Mouse (Mus musculus) megakaryocyte, embryonic 14.5 days (primary cell): ENCODE measurements at regions not wholly inside any gene's neighbourhood (a gene's known extent, or its start where the extent isn't known, plus 50 kb on each side); places are given as distances from the start of the nearest gene placed in this dataset.

Experiments used
- H3K27me3 ChIP-seq: replicated peaks from 2 replicates; pipeline ENCODE3; 2012; ENCODE audit warnings: inconsistent platforms
- H3K36me3 ChIP-seq: replicated peaks from 2 replicates; pipeline ENCODE3; 2012; ENCODE audit warnings: low read length, inconsistent platforms, mixed read lengths
- H3K4me1 ChIP-seq: 2 replicates; pipeline ENCODE4 v1.6.1; 2012; ENCODE audit warnings: inconsistent platforms
- H3K4me3 ChIP-seq: replicated peaks from 2 replicates; pipeline ENCODE3; 2012; ENCODE audit warnings: moderate library complexity, mild to moderate bottlenecking, inconsistent platforms
- H3K9me3 ChIP-seq: 2 replicates; pipeline ENCODE4 v1.6.1; 2012; ENCODE audit warnings: inconsistent platforms
- FLI1 ChIP-seq: IDR thresholded peaks from 2 replicates; pipeline ENCODE4 v1.6.1; 2012; ENCODE audit warnings: low read length, inconsistent platforms, mixed read lengths
- GATA1 ChIP-seq: IDR thresholded peaks from 3 replicates; pipeline ENCODE4 v1.6.1; 2012; ENCODE audit warnings: mixed read lengths, low read length, inconsistent platforms, borderline replicate concordance

DNA sequence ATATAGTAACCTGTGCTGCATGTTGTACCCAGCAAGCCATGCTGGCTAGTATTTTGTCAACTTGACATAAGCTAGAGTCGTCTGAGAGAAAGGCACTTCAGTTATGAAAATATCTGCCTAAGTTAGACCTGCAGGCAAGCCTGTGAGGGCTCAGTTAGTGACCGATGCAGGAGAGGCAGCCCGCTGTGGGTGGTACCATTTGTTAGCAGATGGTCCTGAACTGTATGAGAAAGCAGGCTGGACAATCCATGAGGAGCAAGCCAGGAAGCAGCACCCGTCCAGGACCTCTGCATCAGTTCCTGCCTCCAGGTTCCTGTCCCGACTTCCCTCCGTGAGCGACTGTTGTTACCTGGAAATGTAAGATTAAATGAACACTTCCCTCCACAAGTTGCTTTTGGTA, 440.9 kb upstream of the Kif2a start:
- Histone ChIP-seq H3K4me1 (peaks cover 12% of the 10 kb centered on the region), H3K9me3 (peaks cover 7% of the 10 kb centered on the region), H3K4me3 (no peak overlapping the region), H3K36me3 (no peaks in the 10 kb centered on the region), H3K27me3 (peaks cover 4% of the 10 kb centered on the region)
- TF ChIP-seq GATA1 (no peak), FLI1 (no peak)

DNA sequence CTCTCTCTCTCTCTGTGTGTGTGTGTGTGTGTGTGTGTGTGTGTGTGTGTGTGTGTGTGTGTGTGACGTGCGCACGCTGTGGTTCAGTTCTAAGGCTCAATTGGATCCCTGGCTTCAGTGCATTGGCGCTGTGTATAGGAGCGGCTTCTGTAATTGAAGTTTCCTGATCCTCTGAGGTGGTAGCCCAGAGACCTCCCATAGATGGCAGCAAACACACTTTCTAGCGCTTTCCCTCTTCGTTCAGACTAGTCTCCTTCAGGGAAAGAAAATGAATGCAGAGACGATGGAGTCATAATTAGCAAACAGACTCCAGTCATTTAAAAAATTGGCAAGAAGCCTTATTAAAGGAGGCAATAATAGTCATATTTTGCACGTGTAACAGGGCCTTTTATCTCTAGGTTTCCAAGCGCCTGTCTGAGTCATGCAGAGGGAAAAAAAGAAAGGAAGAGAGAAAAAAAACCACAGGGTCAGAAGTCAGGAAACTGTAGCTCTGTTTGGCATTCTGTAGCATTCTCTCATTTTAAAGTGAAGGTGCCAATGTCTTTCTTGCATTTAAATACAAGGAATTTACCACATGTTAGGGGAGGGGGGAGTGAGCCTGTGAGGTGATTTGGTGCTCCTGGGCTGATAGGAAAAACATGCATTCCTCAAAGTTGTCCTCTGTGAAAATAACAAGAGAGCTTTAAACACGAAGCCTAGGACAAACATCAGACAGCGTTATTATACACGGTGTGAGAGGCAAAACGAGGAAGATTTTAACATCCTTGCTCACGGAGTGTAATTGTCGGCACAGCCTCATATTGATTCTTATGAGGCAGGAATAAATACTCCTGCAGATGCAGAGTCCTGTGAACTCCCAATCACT, 439.4 kb upstream of the Kif2a start:
- no peaks in the 10 kb centered on the region for H3K36me3 ChIP-seq
- peaks cover 7% of the 10 kb centered on the region for H3K9me3 ChIP-seq
- H3K27me3 ChIP-seq: no peaks in the 10 kb centered on the region
- H3K4me3 ChIP-seq: peak overlapping the region; percentile 69
- H3K4me1 ChIP-seq: peaks cover 12% of the 10 kb centered on the region
- TF ChIP-seq FLI1: no peak
- no peak for TF ChIP-seq GATA1

DNA sequence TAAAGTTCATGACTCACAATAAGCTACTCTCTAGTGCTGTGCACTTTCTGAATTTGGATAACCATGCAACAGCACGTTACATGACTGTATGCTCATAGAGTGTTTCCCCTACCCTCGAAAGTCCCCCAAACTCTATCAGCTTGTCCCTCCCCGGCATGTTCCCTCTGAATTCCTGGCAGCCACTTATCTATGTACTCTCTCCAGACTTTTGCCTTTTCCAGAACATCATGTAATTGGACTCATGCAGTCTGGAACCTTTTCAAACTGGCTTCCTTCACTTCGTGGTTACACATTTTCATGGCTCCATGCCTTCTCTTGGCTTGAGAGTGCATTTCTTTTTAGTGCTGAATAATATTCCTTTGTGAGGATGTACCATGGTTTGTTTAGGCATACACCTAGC, 436.8 kb upstream of the Kif2a start:
- Histone ChIP-seq H3K4me1 (peaks cover 12% of the 10 kb centered on the region), H3K9me3 (peaks cover 7% of the 10 kb centered on the region), H3K27me3 (peaks cover 8% of the 10 kb centered on the region), H3K4me3 (no peak overlapping the region), H3K36me3 (no peaks in the 10 kb centered on the region)
- no peak for TF ChIP-seq FLI1
- no peak for TF ChIP-seq GATA1

DNA sequence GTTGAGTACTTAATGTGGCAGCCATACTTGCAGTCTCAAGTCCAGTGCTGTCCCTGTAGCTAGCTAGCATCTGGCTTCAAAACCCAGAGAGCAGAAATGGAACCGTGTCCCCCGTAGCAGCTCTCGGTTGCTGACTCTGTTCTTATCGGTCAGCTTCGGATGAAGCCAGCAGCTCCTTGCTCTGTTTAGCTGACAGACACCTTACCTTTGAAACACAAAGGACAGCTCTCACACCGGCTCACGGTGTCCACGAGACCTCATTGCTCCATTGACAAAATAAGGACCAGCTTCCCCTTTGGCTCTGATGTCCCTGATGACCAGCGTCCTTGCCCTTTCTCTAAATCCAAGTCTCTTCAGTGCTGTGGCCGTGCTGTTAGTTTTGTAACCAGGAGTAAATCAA, 435.3 kb upstream of the Kif2a start:
- TF ChIP-seq GATA1: no peak
- Histone ChIP-seq H3K4me1 (peaks cover 12% of the 10 kb centered on the region), H3K27me3 (peaks cover 8% of the 10 kb centered on the region), H3K4me3 (no peak overlapping the region), H3K36me3 (no peaks in the 10 kb centered on the region), H3K9me3 (peaks cover 7% of the 10 kb centered on the region)

DNA sequence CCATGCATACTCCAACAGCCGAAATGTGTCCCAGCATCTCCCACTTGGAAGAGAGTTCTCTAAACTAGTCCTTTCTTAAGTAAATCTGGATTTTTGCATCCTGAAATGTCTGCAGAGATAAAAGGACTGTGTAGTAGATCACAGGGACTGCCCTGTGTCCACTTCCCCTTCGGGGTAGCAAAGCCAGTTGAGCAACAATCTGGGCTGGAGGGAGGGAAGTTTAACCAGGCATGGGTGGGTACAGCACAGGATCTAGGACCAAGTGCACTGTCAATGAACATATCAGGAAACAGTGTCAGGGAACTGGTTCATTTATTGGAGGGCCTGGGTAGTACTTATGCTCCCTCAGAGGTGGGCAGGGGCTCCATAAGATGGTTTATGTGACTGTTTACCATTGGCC, 434.5 kb upstream of the Kif2a start:
- Histone ChIP-seq H3K4me3 (no peak overlapping the region), H3K36me3 (no peaks in the 10 kb centered on the region), H3K9me3 (peaks cover 12% of the 10 kb centered on the region), H3K27me3 (peaks cover 10% of the 10 kb centered on the region), H3K4me1 (peaks cover 6% of the 10 kb centered on the region)
- TF ChIP-seq FLI1 (no peak), GATA1 (no peak)

DNA sequence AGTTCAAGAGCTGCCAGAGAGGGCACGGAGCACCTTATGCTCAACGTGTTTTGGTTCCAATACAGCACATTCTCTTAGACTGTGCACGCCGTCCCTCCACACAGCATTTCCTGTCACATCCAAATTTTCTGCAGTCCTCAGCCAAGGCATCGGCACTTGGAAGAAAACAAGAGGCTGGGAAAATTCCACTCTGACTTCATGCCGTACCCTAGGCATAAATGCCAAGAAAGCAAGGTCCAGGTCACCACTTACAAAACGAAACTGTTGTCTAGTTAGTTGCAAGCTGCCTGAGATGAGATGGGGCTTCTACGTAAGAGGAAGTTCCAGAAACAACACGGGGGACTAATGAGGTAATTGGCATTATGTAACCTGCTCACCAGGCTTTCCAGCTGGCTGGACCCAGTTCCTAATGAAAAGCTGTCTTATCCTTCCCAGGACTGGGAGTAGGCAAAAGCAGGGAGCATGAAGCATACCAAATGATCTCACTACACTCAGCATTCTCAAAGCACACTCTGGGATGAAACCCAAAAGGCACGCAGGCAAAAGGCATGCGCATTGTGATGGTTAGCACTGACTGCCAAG, 427.8 kb upstream of the Kif2a start:
- TF ChIP-seq GATA1 (no peak), FLI1 (no peak)
- H3K27me3 ChIP-seq: peaks cover 4% of the 10 kb centered on the region
- H3K4me1 ChIP-seq: peaks cover 7% of the 10 kb centered on the region; the same call in 1 of the 2 replicates
- H3K9me3 ChIP-seq: peaks cover 6% of the 10 kb centered on the region
- peak overlapping the region; percentile 80 for H3K4me3 ChIP-seq
- no peaks in the 10 kb centered on the region for H3K36me3 ChIP-seq

DNA sequence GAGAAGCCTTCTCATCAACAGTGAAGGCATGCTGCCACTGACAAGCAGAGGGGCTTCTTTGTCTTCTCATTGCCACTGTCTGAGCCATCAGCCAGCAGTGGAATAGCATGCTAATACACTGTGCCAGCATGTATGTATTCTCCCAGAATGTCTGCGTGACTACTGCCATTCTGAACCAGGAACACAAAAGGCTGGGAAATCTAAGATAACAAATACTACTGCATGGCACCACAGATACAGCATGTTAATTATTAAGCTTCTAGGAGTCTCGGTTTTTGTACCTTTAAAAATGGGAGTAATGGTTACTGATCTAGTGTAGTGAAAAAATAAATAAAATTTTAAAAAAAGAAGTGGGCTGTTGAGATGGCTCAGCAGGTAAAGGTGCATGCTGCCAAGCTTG, 425.9 kb upstream of the Kif2a start:
- H3K4me3 ChIP-seq: no peak overlapping the region
- peaks cover 7% of the 10 kb centered on the region; the same call in 1 of the 2 replicates for H3K4me1 ChIP-seq
- peaks cover 6% of the 10 kb centered on the region for H3K9me3 ChIP-seq
- H3K36me3 ChIP-seq: no peaks in the 10 kb centered on the region
- peaks cover 4% of the 10 kb centered on the region for H3K27me3 ChIP-seq
- TF ChIP-seq GATA1: no peak

DNA sequence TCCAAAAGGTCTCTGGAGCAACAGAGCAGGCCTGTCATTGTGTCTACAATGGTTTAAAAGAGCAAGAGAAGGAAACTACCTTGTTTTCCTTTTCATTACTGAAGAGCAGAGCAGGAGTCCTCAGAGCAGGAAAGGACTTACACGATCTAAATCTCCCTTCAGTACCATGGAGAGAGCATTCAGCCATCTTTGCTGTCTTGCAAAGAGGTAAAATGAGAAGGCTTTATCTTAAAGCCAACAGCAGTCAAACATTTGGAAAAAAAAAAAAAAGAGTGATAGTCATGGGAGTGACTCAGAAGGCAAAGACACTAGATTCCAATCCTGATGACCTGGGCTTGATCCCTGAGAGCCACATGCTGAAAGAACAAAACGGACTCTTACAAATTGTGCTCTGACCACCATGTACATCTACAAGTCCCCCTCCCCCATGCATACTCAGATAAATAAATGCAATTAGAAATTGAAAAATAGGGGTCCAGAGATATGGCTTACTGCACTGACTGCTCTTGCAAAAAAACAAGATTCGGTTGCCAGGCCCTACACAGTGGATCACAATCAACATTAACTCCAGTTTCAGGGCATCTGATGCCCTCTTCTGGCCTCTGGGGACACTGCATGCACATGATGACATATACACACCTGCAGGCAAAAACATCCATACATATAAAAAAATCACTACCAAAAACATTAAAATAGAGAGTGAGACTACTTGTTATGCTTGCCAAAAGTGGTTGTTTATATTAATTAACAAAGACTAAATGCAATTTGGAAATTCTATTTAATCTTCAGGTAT, 397.6 kb upstream of the Kif2a start:
- Histone ChIP-seq H3K27me3 (no peaks in the 10 kb centered on the region), H3K4me1 (no peaks in the 10 kb centered on the region), H3K9me3 (peaks cover 5% of the 10 kb centered on the region; the same call in 1 of the 2 replicates), H3K36me3 (no peaks in the 10 kb centered on the region), H3K4me3 (no peak overlapping the region)
- TF ChIP-seq GATA1: no peak
- TF ChIP-seq FLI1: no peak

DNA sequence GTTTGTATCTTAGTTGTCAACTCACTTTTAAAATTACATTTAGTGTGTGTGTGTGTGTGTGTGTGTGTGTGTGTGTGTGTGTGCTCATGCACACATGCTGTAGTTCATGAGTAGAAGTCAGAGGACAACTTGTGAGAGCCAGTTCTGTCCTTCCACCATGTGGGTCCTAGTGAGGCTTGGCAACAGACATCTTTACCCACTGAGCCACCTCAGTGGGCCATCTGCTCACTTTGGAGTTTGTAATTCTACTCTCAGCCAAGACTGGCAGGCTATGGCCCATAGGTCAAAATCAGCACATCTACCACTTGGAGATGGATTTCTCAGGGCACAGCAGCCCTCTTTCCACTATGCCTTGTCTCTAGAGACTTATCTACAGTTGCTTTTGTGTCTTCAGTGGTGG, 388.3 kb upstream of the Kif2a start:
- Histone ChIP-seq H3K27me3 (peaks cover 2% of the 10 kb centered on the region), H3K4me1 (peaks cover 3% of the 10 kb centered on the region; the same call in 1 of the 2 replicates), H3K4me3 (no peak overlapping the region), H3K9me3 (no peaks in the 10 kb centered on the region), H3K36me3 (no peaks in the 10 kb centered on the region)
- no peak for TF ChIP-seq GATA1
- TF ChIP-seq FLI1: no peak

DNA sequence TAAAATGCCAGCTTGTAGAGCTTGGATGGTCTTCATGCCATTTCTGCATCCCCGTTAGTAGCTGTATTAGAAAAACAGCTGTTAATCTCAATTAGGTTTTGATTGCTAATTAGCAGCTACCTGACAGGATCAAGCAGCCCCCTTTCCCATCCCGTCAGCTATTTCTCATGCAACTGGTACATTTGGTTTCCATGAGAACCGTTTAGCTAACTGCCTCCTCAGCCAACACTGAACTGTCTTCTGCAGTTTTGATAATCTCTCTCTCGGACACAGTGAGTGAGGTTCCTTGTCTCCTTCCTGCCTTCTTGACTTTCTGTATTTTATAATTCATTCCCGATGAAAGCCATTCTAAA, 385.7 kb upstream of the Kif2a start:
- TF ChIP-seq FLI1 (no peak), GATA1 (no peak)
- Histone ChIP-seq H3K9me3 (no peaks in the 10 kb centered on the region), H3K4me1 (peaks cover 3% of the 10 kb centered on the region; the same call in 1 of the 2 replicates), H3K4me3 (no peak overlapping the region), H3K27me3 (peaks cover 2% of the 10 kb centered on the region), H3K36me3 (no peaks in the 10 kb centered on the region)
